Mouse (Mus musculus): ENCODE results near the gene Alms1. TPM values are rescaled to one million over a fixed set of nuclear protein-coding genes. Genes with fewer than 3 reads are reported as not detected.
A peak's percentile ranks its signal among the peaks of the same experiment; 100 is the strongest.

Gene Alms1
- total RNA-seq (2021): 10 to 100 TPM in 1 of 2 experiments, 1 to 10 TPM in 1; 9.5 to 10.4 TPM
- long read RNA-seq, experiment 1, full-length matches to known transcripts: 1 of 1 reads
- long read RNA-seq, experiment 1, partial matches to known transcripts: 0 of 1 reads
- long read RNA-seq, experiment 1, other reads (novel, unspliced or antisense): 0 of 1 reads
- long read RNA-seq, experiment 2, partial matches to known transcripts: 0 of 1 reads
- long read RNA-seq, experiment 2, other reads (novel, unspliced or antisense): 1 of 1 reads

DNA sequence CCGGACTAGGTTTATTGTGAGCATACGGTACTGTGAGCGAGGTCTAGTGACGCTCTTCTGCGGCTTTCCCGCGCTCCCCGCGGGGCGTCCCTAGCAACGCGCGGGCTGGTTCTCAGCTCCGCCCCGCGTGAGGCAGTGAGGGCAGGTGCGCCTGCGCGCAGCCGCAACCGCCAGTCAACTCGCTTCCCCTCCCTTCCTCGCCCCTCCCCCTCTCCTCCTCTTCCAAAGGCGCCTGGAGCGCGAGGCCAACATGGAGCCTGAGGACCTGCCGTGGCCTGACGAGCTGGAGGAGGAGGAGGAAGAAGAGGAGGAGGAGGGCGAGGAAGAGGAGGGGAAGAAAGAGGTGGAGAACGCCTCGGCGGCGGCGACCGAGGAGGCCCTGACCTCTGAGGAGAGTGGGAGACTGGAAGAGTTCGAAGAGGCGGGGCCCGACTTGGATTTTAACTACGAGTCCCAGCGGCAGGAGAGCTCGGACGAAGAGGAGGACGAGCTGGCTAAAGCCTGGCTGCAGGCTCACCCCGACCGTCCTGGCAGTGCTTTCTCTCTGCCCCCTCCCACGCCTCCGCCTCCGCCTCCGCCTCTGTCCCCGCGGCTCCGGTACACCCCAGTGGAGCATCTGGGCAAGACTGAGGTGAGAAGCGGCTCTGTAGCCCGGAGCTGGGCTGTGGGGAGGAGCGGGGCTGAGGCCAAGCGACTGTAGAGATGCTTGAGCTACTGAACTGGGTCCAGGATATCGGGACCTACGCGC lies at the start of gene Alms1:
TSS of gene Alms1 (plus strand) at position 136 of the 748 bp plus-strand sequence.
- TF ChIP-seq CTCF (IDR thresholded peaks at IDR 0.05): no peak
- DNase-seq (ENCODE audit: extremely low spot score in 1 of 2, low spot score in 2 of 2): peak; percentile 92 to 94
- peak within 1 kb of the TSS; percentile 91 for H3K4me3 ChIP-seq
- intact Hi-C loops (cut with DNase I): loop anchor here (5.0 to 10.0 kb wide), 3 partner anchors 75 to 317 kb away; partner anchors contain the start of genes Cct7, Egr4, Nat8f4 and Pradc1
- peak within 1 kb of the TSS; percentile 82 for H3K27ac ChIP-seq

DNA sequence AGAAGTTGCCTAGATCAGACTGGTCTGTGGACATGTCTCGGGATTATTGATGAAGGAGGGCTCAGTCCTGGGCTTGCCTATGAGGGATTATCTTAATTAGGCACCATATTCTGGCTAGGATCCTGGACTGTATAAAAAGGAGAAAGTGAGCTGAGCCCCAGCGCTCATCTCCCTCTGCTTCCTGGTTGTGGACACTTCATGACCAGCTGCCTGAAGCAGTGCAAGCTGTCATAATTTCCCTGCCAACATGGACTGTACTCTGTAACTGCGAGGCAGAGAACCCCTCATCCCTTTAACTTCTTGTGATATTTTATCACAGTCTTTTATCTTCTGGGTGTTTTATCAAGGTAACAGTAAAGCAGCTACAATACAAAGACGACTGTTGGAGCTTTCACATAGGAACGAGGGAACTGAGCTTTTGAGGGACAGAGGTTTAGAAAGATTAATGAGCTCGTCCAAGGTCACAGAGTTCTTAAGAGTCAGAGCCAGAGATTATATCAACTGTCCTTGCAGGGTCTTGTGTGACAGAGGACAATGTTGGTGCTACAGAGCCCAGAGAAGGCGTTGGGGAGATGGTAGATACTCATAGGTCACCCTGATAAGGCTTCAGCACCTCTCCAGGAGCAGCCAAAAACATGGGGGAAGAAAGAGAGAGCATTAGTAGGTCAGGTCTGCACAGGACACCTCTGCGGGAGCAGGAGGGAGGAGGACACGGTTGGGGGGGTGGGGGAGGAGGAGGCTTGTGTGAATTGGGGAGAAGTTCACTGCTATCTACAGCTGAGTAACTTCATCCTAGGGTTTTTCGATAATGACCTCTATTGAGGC lies 43.8 kb upstream of the Alms1 start:
- TF ChIP-seq CTCF (IDR thresholded peaks at IDR 0.05): no peak
- Histone ChIP-seq H3K4me3 (no peak overlapping the region; the same call in 1 of the 2 replicates), H3K27ac (no peak overlapping the region; the same call in 1 of the 2 replicates)
- intact Hi-C loops (cut with DNase I): no loop called here
- no peak for DNase-seq (ENCODE audit: extremely low spot score in 1 of 2, low spot score in 2 of 2)

DNA sequence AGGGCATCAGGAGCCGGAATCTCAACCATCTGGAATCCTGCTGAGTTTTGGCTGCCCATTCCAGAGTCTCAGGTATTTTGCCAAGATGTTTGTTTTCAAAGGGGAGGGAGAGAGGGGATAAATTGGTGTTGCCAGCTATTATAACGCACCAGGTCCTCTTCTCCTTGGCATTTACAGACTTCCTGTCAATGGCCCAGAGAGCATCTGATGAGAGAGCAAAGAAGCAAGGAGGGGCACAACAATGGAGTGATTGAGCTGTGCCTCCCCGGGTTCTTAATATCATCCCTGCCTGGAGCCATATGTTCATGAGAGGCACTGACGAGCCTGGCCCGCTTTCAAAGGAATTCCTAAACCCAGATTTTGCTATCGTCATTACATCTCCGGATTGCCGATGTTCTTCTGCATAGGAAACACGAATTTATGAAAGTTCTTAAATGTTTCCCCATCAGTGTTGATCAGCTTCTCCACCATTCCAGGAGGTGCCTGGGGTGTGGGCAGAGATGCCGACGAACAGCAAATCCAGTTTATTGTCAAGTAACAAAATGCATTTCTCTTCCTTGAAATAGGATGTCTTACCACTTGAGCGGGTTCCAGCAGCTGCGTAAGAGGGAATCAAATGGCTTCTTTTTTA lies 43.0 kb upstream of the Alms1 start:
- TF ChIP-seq CTCF (IDR thresholded peaks at IDR 0.05): no peak
- intact Hi-C loops (cut with DNase I): no loop called here
- Histone ChIP-seq H3K27ac (peak overlapping the region; percentile 53), H3K4me3 (peak overlapping the region; percentile 3; the same call in 1 of the 2 replicates)
- peak; percentile 16 to 33 for DNase-seq (ENCODE audit: extremely low spot score in 1 of 2, low spot score in 2 of 2)

DNA sequence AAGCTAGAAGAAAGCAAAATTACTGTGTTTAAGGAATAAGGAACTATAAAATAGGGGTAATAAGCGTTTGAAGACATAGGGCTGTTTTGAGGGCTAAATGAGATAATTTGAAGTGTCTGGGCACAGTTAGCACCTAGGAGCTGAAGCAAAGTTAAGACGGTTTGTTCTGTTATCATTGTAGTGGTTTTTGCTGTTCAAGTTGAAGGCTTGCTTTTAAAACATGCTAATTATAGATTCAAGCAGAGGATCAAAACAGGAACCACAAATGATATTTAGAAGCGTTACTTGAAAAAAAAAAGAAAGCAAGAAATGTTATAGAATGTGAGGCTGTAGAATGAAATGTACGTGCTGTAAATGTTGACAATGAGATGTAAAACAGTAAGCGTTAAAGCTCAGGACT lies 39.7 kb upstream of the Alms1 start:
- TF ChIP-seq CTCF (IDR thresholded peaks at IDR 0.05): no peak
- intact Hi-C loops (cut with DNase I): no loop called here
- Histone ChIP-seq H3K4me3 (no peak overlapping the region), H3K27ac (no peak overlapping the region)
- DNase-seq (ENCODE audit: extremely low spot score in 1 of 2, low spot score in 2 of 2): no peak

DNA sequence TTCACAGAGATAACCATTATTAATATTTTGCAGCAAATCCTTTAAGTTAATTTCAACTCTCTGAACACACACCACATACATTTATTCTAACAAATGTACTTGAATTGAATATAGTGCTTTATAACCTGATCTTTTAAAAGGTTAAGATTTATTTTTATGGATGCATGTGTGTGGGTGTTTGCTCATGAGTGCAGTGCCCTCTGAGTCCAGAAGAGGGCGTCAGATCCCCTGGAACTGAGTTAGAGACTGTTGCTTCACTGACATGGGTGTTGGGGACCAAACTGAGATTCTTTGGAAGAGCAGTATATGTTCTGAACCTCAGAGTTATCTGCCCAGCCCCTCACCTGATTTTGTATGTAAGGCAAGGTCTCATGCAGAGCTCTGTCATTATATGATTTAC lies 25.0 kb upstream of the Alms1 start:
- intact Hi-C loops (cut with DNase I): no loop called here
- Histone ChIP-seq H3K4me3 (no peak overlapping the region), H3K27ac (no peak overlapping the region)
- peak; percentile 14 for TF ChIP-seq CTCF (IDR thresholded peaks at IDR 0.05)
- no peak for DNase-seq (ENCODE audit: extremely low spot score in 1 of 2, low spot score in 2 of 2)

DNA sequence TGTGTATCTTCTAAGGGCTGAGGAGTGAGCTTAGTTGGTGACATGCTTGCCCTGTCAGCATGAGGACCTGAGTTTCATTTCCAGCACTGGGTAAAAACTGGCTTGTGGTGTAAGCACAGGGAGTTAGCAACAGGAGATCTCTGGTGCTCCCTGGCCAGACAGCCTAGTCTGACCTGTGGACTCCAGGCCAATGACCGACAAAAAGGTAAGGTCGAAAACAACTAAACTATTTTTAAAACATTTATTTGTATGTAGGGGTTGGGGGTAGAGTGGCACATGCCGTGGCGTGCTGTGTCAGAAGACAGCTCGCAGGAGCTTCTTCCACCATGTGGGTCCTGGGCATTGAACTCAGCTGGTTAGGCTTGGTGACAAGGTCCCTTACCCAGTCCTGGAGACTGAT lies 14.5 kb upstream of the Alms1 start:
- intact Hi-C loops (cut with DNase I): no loop called here
- Histone ChIP-seq H3K27ac (no peak overlapping the region), H3K4me3 (no peak overlapping the region)
- no peak for DNase-seq (ENCODE audit: extremely low spot score in 1 of 2, low spot score in 2 of 2)
- no peak for TF ChIP-seq CTCF (IDR thresholded peaks at IDR 0.05)

DNA sequence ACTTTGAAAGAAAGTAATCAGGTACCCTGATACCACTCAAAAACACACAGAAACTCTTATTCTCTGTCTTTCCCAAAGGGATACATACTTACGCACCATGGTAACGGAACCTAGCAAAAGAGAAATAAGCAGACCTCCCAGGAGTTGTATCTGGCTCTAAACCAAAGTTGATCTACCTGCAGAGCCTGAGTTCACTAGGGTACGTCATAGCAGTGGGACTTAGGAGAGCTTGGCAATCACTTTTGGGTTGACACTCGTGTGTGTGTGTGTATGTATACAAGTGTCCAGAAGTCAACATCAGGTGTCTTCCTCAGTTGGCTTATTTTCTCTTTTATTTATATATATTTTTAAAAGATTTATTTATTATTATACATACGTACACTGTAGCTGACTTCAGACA lies 5.6 kb upstream of the Alms1 start:
- no peak for DNase-seq (ENCODE audit: extremely low spot score in 1 of 2, low spot score in 2 of 2)
- Histone ChIP-seq H3K27ac (no peak overlapping the region), H3K4me3 (no peak overlapping the region)
- intact Hi-C loops (cut with DNase I): loop anchor here (10.0 kb wide), 1 partner anchor 323 kb away; the partner anchor contains the start of gene Nat8f4
- no peak for TF ChIP-seq CTCF (IDR thresholded peaks at IDR 0.05)

DNA sequence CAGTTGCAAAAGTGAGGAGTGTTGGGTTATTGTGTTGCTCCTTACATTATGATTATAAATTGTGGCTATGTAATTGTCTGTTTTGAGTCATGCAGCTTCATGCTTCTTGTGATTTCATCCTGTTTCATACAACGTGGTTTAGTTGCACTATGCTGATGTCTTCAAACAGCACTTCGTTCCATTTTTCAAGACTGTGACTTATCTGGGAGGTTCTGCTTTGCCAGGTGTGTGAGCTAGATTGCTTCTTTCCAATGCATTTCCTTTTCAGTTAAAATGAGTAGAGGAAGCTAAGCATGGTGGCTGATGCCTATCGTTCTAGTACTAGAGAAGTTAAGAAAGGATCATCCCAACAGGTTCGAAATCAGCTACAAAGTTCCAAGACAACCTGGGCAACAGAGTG lies 2.7 kb upstream of the Alms1 start:
- no peak for TF ChIP-seq CTCF (IDR thresholded peaks at IDR 0.05)
- intact Hi-C loops (cut with DNase I): loop anchor here (5.0 to 10.0 kb wide), 3 partner anchors 72 to 320 kb away; partner anchors contain the start of genes Cct7, Egr4, Nat8f4 and Pradc1
- no peak for DNase-seq (ENCODE audit: extremely low spot score in 1 of 2, low spot score in 2 of 2)
- Histone ChIP-seq H3K27ac (no peak overlapping the region), H3K4me3 (no peak overlapping the region)

DNA sequence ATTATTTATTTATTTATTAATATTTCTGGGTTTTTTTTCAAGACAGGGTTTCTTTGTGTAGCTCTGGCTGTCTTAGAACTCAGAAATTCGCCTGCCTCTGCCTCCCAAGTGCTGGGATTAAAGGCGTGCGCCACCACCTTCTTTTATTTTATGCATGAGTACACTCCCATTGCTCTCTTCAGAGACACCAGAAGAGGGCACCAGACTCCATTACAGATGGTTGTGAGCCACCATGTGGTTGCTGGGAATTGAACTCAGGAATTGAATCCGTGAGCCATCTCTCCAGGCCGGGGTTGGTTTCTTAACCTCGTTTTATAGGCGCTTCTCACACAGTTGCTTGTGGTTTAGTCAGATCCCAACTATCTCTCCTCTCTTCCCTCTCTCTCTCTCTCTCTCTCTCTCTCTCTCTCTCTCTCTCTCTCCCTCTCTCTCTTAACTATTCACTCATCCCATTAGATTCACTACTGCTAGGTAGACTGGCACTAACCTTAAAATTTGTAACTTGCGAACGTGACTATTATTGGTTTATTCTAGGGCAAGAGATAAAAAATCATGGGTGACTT lies 445 bp upstream of the Alms1 start:
- DNase-seq (ENCODE audit: extremely low spot score in 1 of 2, low spot score in 2 of 2): no peak
- intact Hi-C loops (cut with DNase I): loop anchor here (5.0 to 10.0 kb wide), 3 partner anchors 75 to 318 kb away; partner anchors contain the start of genes Cct7, Egr4, Nat8f4 and Pradc1
- peak; percentile 50 for TF ChIP-seq CTCF (IDR thresholded peaks at IDR 0.05)
- Histone ChIP-seq H3K4me3 (peak overlapping the region; percentile 91), H3K27ac (no peak overlapping the region)

DNA sequence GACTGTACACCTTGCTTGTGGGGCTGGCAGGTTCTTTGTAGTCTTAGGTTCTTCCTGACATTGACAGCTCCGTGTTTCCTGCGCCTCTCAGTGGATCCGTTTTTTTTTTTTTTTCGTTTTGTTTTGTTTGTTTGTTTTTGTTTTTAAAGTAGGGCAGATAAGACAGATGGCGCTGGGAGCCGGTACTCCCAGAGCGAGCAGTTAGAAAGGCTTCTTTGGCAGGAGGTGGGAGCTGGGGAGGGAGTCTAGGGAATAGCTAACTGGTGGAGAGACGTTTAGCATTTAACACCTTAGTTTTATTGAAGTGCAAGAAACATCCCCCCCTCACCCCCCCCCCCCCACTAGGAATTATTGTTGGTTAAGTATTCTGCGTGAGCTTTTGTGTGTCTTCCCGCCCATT lies 833 bp downstream of the Alms1 start:
- Histone ChIP-seq H3K27ac (peak overlapping the region; percentile 82), H3K4me3 (peak overlapping the region; percentile 91)
- TF ChIP-seq CTCF (IDR thresholded peaks at IDR 0.05): no peak
- DNase-seq (ENCODE audit: extremely low spot score in 1 of 2, low spot score in 2 of 2): no peak
- intact Hi-C loops (cut with DNase I): loop anchor here (5.0 to 10.0 kb wide), 3 partner anchors 76 to 317 kb away; partner anchors contain the start of genes Cct7, Egr4, Nat8f4 and Pradc1

DNA sequence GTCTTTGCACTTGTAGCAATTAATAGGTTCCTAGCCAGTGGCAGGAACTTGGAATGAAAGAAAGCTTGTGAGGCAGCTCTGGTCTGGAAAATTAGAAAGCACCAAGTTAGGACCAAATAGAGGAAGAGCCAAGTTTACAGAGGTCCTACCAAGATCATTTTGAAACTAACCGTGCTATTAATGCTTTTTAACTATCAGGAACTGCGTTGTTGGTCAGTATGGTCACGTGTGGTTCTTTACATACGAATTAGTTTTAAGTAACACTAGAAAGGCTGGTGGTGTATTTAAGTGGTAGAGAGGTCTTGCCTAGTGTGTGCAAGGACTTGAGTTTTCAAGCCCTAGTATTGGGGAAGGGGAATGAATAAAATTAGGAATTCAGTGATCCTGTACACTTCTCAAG lies 1.2 kb downstream of the Alms1 start:
- no peak for DNase-seq (ENCODE audit: extremely low spot score in 1 of 2, low spot score in 2 of 2)
- peak overlapping the region; percentile 91; the same call in 1 of the 2 replicates for H3K4me3 ChIP-seq
- no peak for TF ChIP-seq CTCF (IDR thresholded peaks at IDR 0.05)
- no peak overlapping the region for H3K27ac ChIP-seq
- intact Hi-C loops (cut with DNase I): loop anchor here (5.0 to 10.0 kb wide), 3 partner anchors 76 to 316 kb away; partner anchors contain the start of genes Cct7, Egr4, Nat8f4 and Pradc1

Data from left cerebral cortex, adult 2 months (tissue).